20 mouse cellular contexts compared by ENCODE assay signal in the genomic region with DNA sequence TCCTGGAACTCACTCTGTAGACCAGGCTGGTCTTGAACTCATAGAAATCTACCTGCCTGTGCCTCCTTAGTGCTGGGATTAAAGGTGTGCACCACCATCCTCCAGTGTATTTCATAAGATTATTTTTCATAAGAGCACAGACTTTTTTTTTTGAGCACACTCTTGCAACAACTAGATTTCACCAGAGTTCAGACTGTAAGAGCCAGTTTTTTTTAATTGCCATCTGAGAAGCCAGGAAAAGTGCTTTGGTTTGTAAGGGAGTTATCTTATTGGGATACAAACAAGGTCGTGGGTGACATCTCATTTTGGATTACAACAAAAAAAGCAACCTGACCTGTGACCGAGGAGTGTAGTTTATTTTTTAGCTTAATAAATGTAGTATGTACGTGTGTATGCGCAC. TPM values are rescaled to one million over a fixed set of nuclear protein-coding genes. Genes with fewer than 3 reads are reported as not detected.
A peak's percentile ranks its signal among the peaks of the same experiment; 100 is the strongest.
DNase-seq lines count a peak whose midpoint lies in the region; ATAC-seq and TF ChIP-seq lines count a peak whose summit lies in the region.
"Had no signal": no experiment of that assay in that cellular context is flagged by ENCODE, and none has a peak within 500 bp of the region (broad histone marks: within the 10 kb centered on the region; RNA-seq: fewer than 3 reads in every experiment).

No protein-coding gene starts in this region.

- H3K4me2 ChIP-seq in heart, embryonic 11.5 days, result no peak overlapping the region
- H3K4me2 ChIP-seq: embryonic facial prominence, embryonic 12.5 days; forebrain, embryonic 12.5 days had no signal

- 78% methylated on average over 4 of the region's 4 CpGs for WGBS in small intestine, adult 2 months
- WGBS in heart, embryonic 11.5 days (ENCODE audit: insufficient replicate concordance), result 89% methylated on average over 4 of the region's 4 CpGs

- no peak for TF ChIP-seq POLR2A in small intestine, adult 2 months (IDR thresholded peaks at IDR 0.05; ENCODE audit: low read depth, low read length)

- H3K4me1 ChIP-seq in brown adipose tissue, adult 24 weeks (ENCODE audit: control insufficient read depth, insufficient read depth, insufficient read length, low read length), result peaks cover 12% of the 10 kb centered on the region
- peaks cover 19% of the 10 kb centered on the region; the same call in 1 of the 2 replicates for H3K4me1 ChIP-seq in small intestine, adult 2 months (ENCODE audit: control insufficient read depth, insufficient read depth, insufficient read length, low read length)
- H3K4me1 ChIP-seq in heart, embryonic 11.5 days (ENCODE audit: control insufficient read depth, insufficient read depth, low read length), result peaks cover 5% of the 10 kb centered on the region; the same call in 1 of the 2 replicates

- no peak overlapping the region for H3K9ac ChIP-seq in heart, embryonic 11.5 days (ENCODE audit: low read depth, low read length)
- H3K9ac ChIP-seq: embryonic facial prominence, embryonic 12.5 days; forebrain, embryonic 12.5 days had no signal

- H3K9me3 ChIP-seq in heart, embryonic 11.5 days (replicated peaks; ENCODE audit: control insufficient read depth, low read length), result no peaks in the 10 kb centered on the region
- H3K9me3 ChIP-seq: embryonic facial prominence, embryonic 10.5 days; embryonic facial prominence, embryonic 12.5 days; forebrain, embryonic 10.5 days; forebrain, embryonic 12.5 days had no signal

- DNase-seq in adipocyte (ENCODE audit: low spot score), result peak; percentile 32
- DNase-seq in layer of hippocampus, adult 9-10 months (ENCODE audit: low spot score), result no peak
- DNase-seq: adrenal gland, adult 8-10 months; adrenal gland, postnatal 14 days; adrenal gland, postnatal 36 days; cerebellum, adult 11 months; cerebellum, adult 18-20 months; cerebellum, adult 8-10 months; cerebellum, postnatal 10 days; cerebellum, postnatal 25 days had no signal

- no peak for TF ChIP-seq CTCF in small intestine, adult 2 months (IDR thresholded peaks at IDR 0.05; ENCODE audit: extremely low read depth, insufficient read length, insufficient replicate concordance, low read depth, low read length)

- ATAC-seq in heart, embryonic 11.5 days (replicated peaks; ENCODE audit: insufficient number of reproducible peaks, low FRiP score, low TSS enrichment), result no peak
- ATAC-seq: forebrain, embryonic 14.5 days; forebrain, embryonic 16.5 days had no signal

- peak overlapping the region; percentile 69 for H3K27ac ChIP-seq in brown adipose tissue, adult 24 weeks (replicated peaks; ENCODE audit: low read depth, low read length)
- H3K27ac ChIP-seq in small intestine, adult 2 months (ENCODE audit: insufficient read depth, low read depth, low read length), result peak overlapping the region; percentile 4; the same call in 1 of the 2 replicates
- H3K27ac ChIP-seq in heart, embryonic 11.5 days (ENCODE audit: low read depth, low read length), result no peak overlapping the region
- H3K27ac ChIP-seq: embryonic facial prominence, embryonic 10.5 days; embryonic facial prominence, embryonic 12.5 days; forebrain, embryonic 10.5 days; forebrain, embryonic 12.5 days had no signal

- H3K27me3 ChIP-seq in small intestine, adult 2 months (ENCODE audit: control insufficient read depth, insufficient read depth, low read length), result no peaks in the 10 kb centered on the region
- H3K27me3 ChIP-seq in heart, embryonic 11.5 days (ENCODE audit: control insufficient read depth, insufficient read depth, low read length), result no peaks in the 10 kb centered on the region
- H3K27me3 ChIP-seq: embryonic facial prominence, embryonic 12.5 days; forebrain, embryonic 12.5 days had no signal

- peaks cover 13% of the 10 kb centered on the region for H3K36me3 ChIP-seq in small intestine, adult 2 months (ENCODE audit: control insufficient read depth, insufficient read depth, low read length)
- H3K36me3 ChIP-seq in heart, embryonic 11.5 days (ENCODE audit: control insufficient read depth, insufficient read depth, low read length), result no peaks in the 10 kb centered on the region

- no peak overlapping the region for H3K4me3 ChIP-seq in brown adipose tissue, adult 24 weeks (ENCODE audit: insufficient read depth, low read depth, low read length)
- H3K4me3 ChIP-seq in small intestine, adult 2 months (ENCODE audit: low read depth, low read length), result no peak overlapping the region
- H3K4me3 ChIP-seq in heart, embryonic 11.5 days (ENCODE audit: low read depth, low read length), result no peak overlapping the region
- H3K4me3 ChIP-seq: embryonic facial prominence, embryonic 10.5 days; embryonic facial prominence, embryonic 12.5 days; forebrain, embryonic 10.5 days; forebrain, embryonic 12.5 days had no signal

RNA-seq across cellular contexts. Expression of a gene that starts 5.8 kb away (rescaled TPM):
- 159 and 188 TPM in 2 replicates for polyA plus RNA-seq in brown adipose tissue, adult 24 weeks (2012; ENCODE audit: insufficient read depth, insufficient read length, missing spikeins)
- 55.3 and 57.4 TPM in 2 replicates for polyA plus RNA-seq in small intestine, adult 2 months (2012; rRNA removed)
- polyA plus RNA-seq in heart, embryonic 11.5 days (2014; fragmentation: Nextera tagmentation; extraction: Ambion mirVana), result 158 and 160 TPM in 2 replicates

RNA-seq across cellular contexts. Expression of a gene that starts 26.0 kb away (rescaled TPM):
- polyA plus RNA-seq in brown adipose tissue, adult 24 weeks (2012; ENCODE audit: insufficient read depth, insufficient read length, missing spikeins), result 79.8 and 89.1 TPM in 2 replicates
- polyA plus RNA-seq in small intestine, adult 2 months (2012; rRNA removed), result 16.3 and 22.9 TPM in 2 replicates
- polyA plus RNA-seq in heart, embryonic 11.5 days (2014; fragmentation: Nextera tagmentation; extraction: Ambion mirVana), result 182 and 200 TPM in 2 replicates

RNA-seq across cellular contexts. Expression of a gene that starts 41.2 kb away (rescaled TPM):
- polyA plus RNA-seq in brown adipose tissue, adult 24 weeks (2012; ENCODE audit: insufficient read depth, insufficient read length, missing spikeins), result 47.1 and 58.6 TPM in 2 replicates
- polyA plus RNA-seq in small intestine, adult 2 months (2012; rRNA removed), result 83.5 and 110 TPM in 2 replicates
- 24.5 and 25.1 TPM in 2 replicates for polyA plus RNA-seq in heart, embryonic 11.5 days (2014; fragmentation: Nextera tagmentation; extraction: Ambion mirVana)

RNA-seq across cellular contexts. Expression of a gene that starts 58.8 kb away (rescaled TPM):
- 0.42 and 0.99 TPM in 2 replicates for polyA plus RNA-seq in brown adipose tissue, adult 24 weeks (2012; ENCODE audit: insufficient read depth, insufficient read length, missing spikeins)
- polyA plus RNA-seq in small intestine, adult 2 months (2012; rRNA removed), result 0.04 TPM in 1 of 2 replicates, not detected in the other
- polyA plus RNA-seq in heart, embryonic 11.5 days (2014; fragmentation: Nextera tagmentation; extraction: Ambion mirVana), result 0.13 and 0.15 TPM in 2 replicates
- polyA plus RNA-seq: C2C12; embryonic facial prominence, embryonic 12.5 days had no signal
